Mouse (Mus musculus) gastrocnemius, postnatal 25 days (tissue): ENCODE measurements around the gene Morn4. TPM values are rescaled to one million over a fixed set of nuclear protein-coding genes. Genes with fewer than 3 reads are reported as not detected.
"Not testable (repeated sequence)": the region's sequence is repeated elsewhere in the genome, so short reads cannot be mapped to it uniquely, and the experiment has no call there.

Experiments
- DNase-seq: peaks from one replicate; pipeline ENCODE4 v3.0.0; 2022
- total RNA-seq, 2 experiments: library from RNA; stranded (reverse); gene quantifications; 1 replicate in 1 of 2; 2 replicates in 1 of 2; pipeline ENCODE4 v1.2.3; 2021

The Morn4 gene
- total RNA-seq, 2 experiments from 2014 or later, result 1.2 to 1.8 TPM

DNA sequence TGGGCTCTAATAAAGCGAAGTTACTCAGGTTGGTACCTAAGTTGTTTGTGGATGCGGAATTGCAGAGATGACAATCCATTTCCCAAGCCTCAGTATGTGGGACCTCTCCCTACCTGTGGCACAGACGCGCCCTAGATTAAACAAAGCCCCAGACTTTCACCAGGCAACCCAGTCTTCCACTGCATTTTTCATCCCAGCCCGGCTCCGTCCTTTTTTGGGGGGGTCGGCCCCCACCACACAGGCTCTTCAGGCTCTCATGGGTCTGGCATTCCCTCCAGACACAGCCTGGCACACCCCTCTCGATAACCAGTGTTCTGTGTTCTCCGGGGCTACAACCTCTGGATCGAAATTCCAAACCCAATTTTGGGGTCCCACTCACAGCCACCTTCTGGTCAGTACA, 467 bp downstream of the Morn4 start:
- DNase-seq, result no peak

DNA sequence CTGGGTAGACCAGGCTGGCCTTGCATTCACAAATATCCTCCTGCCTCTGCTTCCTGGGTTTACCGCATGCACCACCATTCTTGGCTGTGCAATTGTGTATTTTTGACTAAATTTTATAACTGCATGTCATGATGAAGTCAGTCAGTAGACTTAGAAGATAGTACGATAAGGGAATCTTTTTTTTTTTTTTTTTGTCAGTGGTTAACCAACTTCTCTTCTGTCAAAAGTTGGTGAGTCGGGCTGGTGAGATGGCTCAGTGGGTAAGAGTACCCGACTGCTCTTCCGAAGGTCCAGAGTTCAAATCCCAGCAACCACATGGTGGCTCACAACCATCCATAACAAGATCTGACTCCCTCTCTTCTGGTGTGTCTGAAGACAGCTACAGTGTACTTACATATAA, 4.5 kb downstream of the Morn4 start:
- not testable (repeated sequence) for DNase-seq

- DNase-seq, result no peak
These were observed 5.7 kb downstream of the Morn4 start for GRCm38 (mm10) chr19:42080469-42080868.

DNA sequence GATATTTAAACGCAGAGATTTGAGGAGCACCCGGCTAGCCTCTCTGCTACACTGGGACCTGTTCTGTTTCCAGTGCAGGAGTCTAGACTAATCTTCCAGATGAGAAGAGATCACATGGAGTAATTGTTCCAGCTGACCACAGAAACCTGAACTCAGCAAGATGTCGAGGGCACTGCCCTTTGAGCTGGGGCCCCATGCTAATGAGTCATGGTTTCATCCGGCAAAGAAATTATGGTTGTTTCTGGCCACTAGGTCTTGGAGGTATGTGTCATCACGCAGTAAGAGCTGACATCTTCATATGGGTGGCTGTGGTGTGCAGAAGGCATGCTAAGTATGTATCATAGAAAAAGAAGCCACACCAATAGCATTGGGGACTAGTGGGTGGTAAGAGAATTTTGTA, 6.2 kb downstream of the Morn4 start:
- no peak for DNase-seq

DNA sequence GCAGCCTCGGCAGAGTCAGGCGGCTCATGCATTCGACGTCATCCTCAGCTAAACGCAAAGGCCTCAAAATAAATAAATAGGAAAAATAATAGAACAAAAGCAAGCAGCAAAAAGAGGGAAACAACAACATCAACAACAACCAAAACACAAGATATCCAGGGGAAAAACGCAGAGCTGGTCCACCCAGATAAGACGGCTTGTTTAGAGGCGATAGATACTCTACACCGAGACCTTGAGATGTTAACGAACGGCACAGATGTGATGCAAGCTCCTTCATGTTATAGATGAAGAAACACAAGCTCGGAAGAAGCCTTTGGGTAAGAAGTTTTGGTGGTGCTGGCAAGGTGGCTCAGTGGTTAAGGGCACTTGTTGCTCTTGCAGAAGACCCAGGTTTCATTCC, 7.2 kb downstream of the Morn4 start:
- no peak for DNase-seq

DNA sequence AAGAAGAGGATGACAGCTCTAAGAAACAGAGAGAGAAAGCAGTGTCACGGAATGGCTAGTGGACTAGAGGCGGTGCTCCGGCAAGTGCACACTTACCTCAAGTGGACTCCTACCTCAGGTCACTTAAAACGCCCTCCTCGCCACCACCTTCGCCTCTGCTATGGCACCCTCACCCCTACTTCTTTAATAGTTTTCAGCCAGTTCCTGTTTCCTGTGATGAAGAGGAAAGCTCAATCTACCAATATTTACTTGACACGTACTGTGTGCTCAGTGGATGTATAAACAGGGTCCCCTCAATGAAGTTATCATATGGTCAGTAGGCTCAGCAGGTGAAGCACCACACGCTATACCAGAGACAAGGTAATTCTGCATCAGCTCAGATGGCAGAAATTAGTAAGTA, 7.6 kb downstream of the Morn4 start:
- DNase-seq, result no peak

DNA sequence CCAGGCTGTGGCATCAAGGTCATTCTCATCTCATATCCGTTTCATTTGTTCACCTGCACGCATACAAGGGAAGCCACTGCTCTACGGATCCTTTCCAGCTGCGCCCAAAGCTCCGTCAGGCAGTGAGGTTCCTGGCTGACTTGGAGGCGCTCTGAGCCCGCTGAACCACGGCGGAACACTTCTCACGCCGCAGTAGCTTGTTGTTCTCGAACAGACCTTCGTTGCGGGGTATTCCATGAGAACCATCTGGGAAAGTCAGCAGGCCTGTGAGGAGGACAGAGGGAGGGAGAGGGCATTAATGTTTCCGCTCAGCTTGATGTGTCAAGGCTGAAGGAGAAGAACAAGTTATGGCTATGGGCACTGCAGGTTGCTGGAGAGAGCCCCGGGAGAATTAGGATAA, 10.2 kb downstream of the Morn4 start:
- no peak for DNase-seq

- peak; percentile 45 for DNase-seq
These were observed 11.1 kb downstream of the Morn4 start for GRCm38 (mm10) chr19:42075051-42075450.

GRCm38 (mm10) chr19:42072802-42073201, 13.4 kb downstream of the Morn4 start:
- no peak for DNase-seq

DNA sequence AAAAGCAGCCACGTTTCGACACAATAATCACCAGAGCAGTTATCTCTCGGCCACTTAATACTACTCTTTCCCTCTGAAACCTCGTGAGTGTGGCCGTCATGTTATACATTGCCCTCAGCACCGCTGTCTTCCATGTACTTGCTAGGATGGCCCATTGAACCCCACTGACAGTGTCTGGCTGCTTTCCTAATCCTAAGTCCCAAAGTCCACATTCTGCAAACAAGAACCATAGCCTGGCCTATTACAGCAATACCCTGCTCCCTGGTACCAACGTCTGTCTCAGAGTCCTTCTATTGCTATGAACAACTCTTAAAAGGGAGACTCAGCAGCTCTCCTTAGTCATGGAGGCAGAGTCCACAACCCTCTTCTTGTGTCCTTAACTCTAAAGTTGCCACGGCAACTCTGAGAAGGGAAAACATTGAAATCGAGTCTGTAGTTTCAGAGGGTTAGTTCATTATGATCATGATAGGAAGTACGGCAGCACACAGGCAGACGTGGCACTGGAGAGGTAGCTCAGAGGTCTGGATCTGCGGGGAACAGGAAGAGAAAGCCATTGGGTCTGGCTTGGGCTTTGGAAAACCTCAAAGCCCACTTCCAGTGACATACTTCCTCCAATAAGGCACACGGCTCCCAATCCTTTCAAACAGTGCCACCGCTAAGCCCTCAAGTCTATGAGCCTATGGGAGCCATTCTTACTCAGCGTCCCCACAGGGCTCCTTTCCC, 14.1 kb downstream of the Morn4 start:
- DNase-seq, result no peak

DNA sequence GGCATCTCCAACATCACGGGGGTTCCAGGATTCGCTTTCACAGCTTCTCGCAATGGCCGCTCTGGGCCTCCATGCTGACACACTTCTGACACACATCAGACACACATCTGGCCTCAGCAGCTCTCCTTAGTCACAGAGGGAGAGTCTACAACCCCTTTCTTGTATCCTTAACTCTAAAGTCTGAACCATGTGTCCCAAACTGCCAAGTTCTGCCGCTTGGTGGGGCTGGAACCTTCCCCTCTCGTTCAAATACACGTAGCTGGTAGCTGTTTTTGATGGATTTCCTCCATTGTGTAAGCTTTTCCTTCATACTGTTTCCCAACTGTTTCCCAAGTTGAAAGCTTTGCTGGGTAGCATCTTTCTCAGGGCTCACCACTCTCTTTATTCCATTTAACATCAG, 14.9 kb downstream of the Morn4 start:
- DNase-seq, result no peak

- no peak for DNase-seq
These were observed 17.0 kb downstream of the Morn4 start for GRCm38 (mm10) chr19:42069241-42069525.

DNA sequence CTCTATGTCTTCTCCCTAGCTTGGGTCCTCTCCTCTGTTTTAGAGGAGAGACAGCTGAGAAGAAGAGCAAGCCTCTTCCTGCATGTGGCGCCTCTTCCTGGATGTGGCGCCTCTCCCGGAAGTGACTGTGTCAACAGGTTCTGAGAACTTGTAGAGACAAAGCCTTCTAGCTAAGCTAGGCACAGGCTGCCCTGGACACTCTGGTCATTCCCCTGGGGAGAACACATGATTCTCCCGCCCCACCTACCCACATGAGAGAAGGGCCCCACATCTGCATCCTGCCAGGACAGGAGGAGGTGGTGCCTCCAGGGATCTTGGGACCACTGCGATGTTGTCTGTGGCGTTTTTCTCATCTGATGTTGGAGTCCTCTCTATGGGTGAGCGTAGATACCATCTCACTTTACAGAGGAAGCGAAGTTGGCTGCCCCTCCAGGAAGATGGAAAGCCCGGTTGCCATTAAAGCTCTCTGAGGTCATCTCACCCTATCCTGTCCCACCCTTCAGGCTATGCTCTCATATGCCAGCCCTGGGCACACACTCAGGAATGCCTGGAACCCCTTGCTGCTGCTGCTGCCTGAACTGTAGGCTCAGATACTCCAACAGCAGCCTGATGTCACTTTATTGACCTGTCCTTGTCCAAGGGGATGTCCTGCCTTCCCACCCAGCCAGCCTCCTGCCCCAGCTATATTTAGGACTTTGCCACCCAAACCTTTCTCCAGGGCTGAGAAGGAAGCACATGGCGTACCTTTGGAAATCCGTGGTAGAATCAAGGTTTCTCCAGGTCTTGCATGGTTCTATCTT, 17.5 kb downstream of the Morn4 start:
- peak; percentile 73 for DNase-seq

DNA sequence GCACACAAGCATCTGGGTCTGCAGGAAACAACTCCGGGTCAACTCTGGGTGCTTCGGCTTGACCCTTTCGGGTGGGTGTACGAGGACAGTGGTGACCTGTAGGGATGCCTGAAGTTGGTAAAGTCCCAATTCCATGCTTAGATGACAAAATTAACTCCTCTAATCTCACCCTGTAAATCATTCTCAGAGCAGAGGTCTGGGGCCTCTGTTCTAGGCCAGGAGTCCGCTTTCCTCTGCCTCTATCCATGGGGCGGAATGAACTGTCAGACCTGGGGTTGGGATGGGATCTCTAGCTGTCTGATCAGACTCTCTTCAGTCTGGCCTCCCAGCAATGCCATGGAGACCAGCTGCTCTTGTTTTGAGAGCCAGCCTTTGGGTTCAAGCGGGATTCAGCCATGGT, 24.7 kb downstream of the Morn4 start:
- DNase-seq, result no peak

DNA sequence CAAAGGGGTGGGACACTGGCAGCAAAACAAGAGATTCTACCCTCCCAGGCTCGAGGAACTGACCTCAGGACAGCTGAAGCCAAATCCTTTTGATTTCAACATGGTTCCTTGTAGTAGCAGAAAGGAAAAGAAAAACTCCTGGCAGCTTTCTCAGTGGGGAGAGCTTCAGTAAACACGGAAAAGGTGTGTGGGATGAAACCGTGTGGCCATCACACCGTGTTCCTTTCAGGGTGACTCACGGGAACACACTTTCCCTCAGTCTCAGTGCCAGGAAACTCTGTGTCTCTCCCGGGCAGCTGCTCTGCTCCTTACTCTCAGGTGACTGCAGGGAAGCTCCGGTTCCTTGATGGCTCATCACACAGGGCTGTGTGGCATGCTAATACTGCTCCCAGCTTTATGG, 27.7 kb downstream of the Morn4 start:
- peak; percentile 50 for DNase-seq

DNA sequence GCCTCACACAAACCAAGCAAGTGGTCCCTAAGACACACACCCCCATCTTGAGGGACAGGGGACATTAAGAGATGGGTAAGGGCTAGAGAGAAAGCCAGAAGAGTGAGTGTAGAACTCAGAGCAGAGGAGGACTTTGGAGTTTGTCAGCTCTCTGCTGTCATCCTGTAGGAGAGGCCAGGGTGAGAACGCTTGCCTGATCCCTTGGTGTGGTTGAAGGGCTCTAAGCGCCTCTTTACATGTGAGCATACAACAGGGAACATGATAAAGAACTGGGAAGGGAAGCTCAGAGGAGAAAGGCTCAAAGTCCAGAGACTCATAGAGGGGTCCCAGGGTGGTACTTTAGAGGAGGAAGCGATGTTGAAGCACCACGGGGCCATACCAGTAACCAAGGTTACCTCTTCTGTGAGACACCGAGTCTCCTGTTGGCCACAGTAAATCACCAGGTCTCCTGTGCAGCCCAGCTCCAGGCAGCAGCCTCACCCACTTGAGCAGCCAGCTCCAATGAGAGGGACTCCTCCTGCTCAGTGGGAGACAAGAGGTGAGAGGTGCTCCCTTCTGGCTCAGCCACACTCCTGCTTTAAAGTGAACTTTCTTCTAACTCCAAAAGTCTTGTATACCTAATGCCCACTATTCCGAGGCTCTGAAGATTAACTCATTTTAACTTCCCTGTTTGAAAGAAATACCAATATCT, 29.3 kb downstream of the Morn4 start:
- DNase-seq, result no peak

DNA sequence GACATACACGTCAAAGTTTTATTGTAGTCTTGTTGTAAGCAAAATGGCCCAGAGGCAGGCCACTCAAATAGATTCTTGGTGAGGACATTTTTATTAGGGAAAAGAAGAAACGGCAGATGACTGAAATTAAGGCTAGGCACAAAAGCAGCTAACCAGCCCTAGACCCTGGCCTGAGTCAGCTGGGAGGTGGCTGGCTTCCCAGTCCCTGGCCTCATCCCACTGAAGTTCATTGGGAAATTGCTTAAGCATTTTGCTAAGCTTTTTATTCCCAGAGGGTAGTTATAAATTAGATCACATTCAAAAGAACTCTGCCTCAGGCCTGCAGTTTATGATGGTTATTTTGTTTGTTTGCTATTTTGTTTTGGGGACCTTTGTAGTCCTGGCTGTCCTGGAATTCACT, 30.3 kb downstream of the Morn4 start:
- peak; percentile 82 for DNase-seq

DNA sequence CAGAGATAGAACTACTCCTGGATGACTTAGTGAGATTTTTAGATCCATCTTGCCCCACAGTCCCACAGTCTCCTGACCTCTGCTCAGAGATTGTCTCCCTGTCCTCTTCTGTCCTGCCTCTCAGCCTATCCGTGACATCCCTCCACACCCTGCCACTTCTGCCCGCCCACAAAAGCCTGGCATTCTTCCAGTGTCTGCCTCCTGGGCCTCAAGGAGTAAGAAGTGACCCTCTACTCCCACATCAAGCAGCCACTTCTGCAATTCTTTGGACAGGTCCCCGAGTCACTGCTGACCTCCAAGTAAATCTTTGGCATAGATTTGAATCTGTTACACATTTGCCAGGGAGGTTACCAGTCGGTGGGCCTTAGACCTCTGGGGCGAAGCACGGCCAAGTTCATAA, 31.9 kb downstream of the Morn4 start:
- no peak for DNase-seq

DNA sequence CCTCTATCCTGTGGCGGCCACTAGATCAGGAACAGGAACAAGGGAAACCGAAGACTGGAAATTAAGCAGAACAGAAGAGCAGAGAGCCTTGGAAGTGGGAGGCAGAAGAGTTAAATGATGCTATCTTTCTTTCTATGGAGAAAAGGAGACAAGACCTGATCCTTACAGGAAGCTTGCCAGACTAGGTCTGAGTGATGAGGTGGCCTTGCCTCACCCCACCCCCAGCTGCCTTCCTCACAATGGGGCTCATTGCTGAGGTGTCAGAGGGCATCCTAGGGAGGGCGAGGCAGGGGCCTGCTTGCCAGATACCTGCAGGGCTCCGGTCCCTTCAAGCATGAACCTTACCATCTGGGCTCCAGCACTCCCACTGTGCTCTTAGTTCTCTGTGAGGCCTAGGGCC, 34.2 kb downstream of the Morn4 start, which contains the start of gene 4933411K16Rik:
TSS of gene 4933411K16Rik (plus strand) at position 301 of the 400 bp plus-strand sequence.
- DNase-seq, result no peak

GRCm38 (mm10) chr19:42051351-42051750, 34.8 kb downstream of the Morn4 start:
- DNase-seq, result no peak

- no peak for DNase-seq
These were observed 35.9 kb downstream of the Morn4 start for GRCm38 (mm10) chr19:42050251-42050650.

DNA sequence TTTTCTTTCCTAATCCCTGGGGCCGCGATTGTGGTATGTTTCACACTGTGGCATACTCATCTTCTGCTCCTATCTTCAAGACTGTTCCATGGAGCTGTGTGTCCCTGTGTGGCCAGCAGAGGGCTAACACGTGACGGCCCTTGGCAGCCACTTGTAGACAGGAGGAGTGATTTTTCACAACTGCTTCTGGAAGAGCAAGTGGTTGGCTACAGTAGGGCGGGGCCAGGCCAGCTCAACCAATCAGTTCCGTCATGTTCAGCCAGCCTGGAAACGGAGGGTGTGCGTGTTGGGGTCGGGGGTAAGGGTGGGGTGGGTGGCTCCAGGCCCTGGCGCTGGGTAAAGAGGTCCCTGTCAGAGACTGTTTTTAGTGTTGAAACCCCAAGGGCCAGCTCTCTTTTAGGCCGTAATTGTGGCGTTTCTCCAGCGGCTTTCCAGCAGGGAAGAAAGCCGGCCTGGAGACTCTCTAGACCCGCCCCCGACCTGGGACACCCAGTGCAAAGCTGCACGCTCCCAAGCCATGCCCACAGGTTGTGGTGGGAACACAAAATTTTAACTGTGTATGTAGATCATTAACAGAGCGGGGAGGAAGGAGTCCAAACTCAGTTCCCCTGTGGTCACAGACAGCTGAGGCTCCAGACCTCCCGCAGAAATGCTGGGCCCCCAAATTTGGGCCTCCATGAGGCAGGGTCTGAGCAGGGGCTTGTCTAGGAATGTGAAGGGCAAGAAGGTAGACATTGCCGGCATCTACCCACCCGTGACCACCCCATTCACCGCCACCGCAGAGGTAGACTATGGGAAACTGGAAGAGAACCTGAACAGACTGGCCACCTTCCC, 40.7 kb downstream of the Morn4 start, which contains the start of gene Hoga1:
TSS of gene Hoga1 (plus strand) at position 342 of the 834 bp plus-strand sequence.
- DNase-seq, result peak; percentile 82
